Mouse (Mus musculus): Measurements from ENCODE around the gene Ndufaf2.

Ndufaf2 gene

DNA sequence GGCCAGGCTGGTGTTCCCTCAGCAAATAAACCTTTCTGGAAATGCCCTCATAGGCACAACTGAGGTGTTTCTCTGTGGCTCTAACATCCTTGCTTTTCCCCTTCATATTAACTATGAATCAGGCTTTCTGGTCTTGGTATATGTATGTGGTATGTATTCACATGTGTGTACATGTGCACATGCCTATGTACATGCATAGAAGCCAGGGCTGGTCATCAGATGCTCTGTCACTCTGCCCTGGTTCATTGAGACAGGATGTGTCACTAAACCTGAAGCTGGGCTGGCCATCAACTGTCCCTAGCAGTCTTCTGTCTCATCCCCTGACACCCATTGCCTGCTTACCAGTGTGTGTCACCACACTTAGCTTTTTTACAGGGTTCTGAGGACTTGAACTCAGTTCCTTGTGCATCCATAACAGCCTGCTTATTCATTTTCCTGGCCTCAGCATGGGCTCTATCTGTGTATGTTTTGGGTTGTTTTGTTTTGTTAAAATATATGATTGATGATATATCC lies 26.4 kb upstream of the Ndufaf2 start:
- Histone ChIP-seq H3K27me3 (ENCODE audit: insufficient read depth, low read length) (no peaks in the 10 kb centered on the region), H3K4me1 (replicated peaks; ENCODE audit: low read depth, low read length) (no peaks in the 10 kb centered on the region), H3K9me3 (ENCODE audit: low read length) (no peaks in the 10 kb centered on the region), H3K36me3 (ENCODE audit: insufficient read depth, low read length) (peaks cover 74% of the 10 kb centered on the region), H3K4me3 (replicated peaks; ENCODE audit: low read length) (no peak overlapping the region)
- TF ChIP-seq NANOG (IDR thresholded peaks at IDR 0.05; ENCODE audit: borderline replicate concordance, low read length) (no peak), CTCF (conservative IDR thresholded peaks at IDR 0.05; ENCODE audit: low read length) (no peak), POU5F1 (IDR thresholded peaks at IDR 0.05; ENCODE audit: borderline replicate concordance, low read length) (no peak)

DNA sequence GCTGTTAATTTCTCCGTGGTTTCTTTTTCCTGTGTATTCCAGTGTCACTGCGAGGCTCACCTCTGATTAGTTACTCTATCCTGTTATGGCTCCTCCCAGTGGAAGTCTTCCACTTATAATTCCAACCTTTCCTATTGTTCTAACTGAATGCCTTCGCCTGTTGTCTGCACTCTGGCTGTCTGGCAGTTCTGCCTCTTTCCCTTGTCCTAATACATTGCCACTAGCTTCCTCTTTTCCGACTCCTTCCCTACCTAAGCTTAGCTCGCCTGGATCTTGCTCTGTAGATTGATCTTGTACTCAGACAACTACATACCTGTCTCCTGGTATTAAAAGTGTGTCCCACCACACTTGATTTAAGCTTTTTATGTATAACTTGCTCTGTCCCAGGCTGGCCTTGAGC lies 22.4 kb upstream of the Ndufaf2 start:
- Histone ChIP-seq H3K27me3 (ENCODE audit: insufficient read depth, low read length) (no peaks in the 10 kb centered on the region), H3K4me1 (replicated peaks; ENCODE audit: low read depth, low read length) (no peaks in the 10 kb centered on the region), H3K9me3 (ENCODE audit: low read length) (peaks cover 8% of the 10 kb centered on the region), H3K4me3 (replicated peaks; ENCODE audit: low read length) (no peak overlapping the region), H3K36me3 (ENCODE audit: insufficient read depth, low read length) (peaks cover 88% of the 10 kb centered on the region)
- TF ChIP-seq NANOG (IDR thresholded peaks at IDR 0.05; ENCODE audit: borderline replicate concordance, low read length), result no peak
- no peak for TF ChIP-seq POU5F1 (IDR thresholded peaks at IDR 0.05; ENCODE audit: borderline replicate concordance, low read length)
- no peak for TF ChIP-seq CTCF (conservative IDR thresholded peaks at IDR 0.05; ENCODE audit: low read length)

DNA sequence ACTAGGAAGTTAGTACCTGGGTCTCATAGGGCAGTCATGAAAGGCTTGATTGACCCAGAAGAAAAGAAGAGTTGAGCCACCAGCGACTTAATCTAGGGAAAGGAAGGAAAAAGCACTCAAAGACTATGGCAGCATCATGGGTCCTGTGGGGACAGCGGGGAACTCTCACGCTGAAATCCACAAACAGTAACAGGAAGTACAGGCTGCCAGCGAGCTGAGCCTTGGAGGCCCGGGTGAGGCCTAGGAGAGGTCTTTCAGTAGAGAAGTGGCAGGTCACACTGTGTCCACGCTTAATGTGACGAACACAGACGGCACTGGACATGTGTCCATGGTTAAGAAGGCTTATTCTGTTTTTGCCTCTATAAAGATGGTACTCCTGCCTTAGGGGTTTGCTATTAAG lies 21.2 kb upstream of the Ndufaf2 start:
- Histone ChIP-seq H3K4me3 (replicated peaks; ENCODE audit: low read length) (no peak overlapping the region), H3K36me3 (ENCODE audit: insufficient read depth, low read length) (peaks cover 89% of the 10 kb centered on the region), H3K27me3 (ENCODE audit: insufficient read depth, low read length) (no peaks in the 10 kb centered on the region), H3K4me1 (replicated peaks; ENCODE audit: low read depth, low read length) (no peaks in the 10 kb centered on the region), H3K9me3 (ENCODE audit: low read length) (peaks cover 8% of the 10 kb centered on the region)
- TF ChIP-seq CTCF (conservative IDR thresholded peaks at IDR 0.05; ENCODE audit: low read length) (no peak), POU5F1 (IDR thresholded peaks at IDR 0.05; ENCODE audit: borderline replicate concordance, low read length) (no peak), NANOG (IDR thresholded peaks at IDR 0.05; ENCODE audit: borderline replicate concordance, low read length) (no peak)

DNA sequence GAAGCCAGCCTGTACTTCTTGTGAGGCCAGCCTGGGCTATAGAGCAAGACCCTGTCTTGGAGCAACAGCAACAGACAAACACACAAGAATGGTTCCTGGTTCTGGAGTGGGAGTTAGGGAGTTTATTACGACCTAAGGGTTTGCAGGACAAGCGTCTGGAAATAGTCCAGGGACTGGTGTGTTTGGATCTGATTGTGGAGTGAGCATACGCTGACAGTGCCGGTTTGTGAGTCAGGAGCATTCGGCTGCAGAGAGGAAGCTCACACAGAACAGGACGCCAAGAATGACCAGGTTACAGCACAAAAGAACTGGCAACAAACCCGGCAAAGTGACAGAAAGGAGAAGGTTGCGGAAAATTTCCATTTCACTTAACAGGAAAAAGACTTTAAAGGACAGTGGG lies 12.1 kb upstream of the Ndufaf2 start:
- TF ChIP-seq POU5F1 (IDR thresholded peaks at IDR 0.05; ENCODE audit: borderline replicate concordance, low read length), result no peak
- no peak for TF ChIP-seq NANOG (IDR thresholded peaks at IDR 0.05; ENCODE audit: borderline replicate concordance, low read length)
- no peak for TF ChIP-seq CTCF (conservative IDR thresholded peaks at IDR 0.05; ENCODE audit: low read length)
- H3K4me3 ChIP-seq (replicated peaks; ENCODE audit: low read length), result no peak overlapping the region
- H3K9me3 ChIP-seq (ENCODE audit: low read length), result no peaks in the 10 kb centered on the region
- no peaks in the 10 kb centered on the region for H3K4me1 ChIP-seq (replicated peaks; ENCODE audit: low read depth, low read length)
- no peaks in the 10 kb centered on the region for H3K27me3 ChIP-seq (ENCODE audit: insufficient read depth, low read length)
- H3K36me3 ChIP-seq (ENCODE audit: insufficient read depth, low read length), result peaks cover 68% of the 10 kb centered on the region

DNA sequence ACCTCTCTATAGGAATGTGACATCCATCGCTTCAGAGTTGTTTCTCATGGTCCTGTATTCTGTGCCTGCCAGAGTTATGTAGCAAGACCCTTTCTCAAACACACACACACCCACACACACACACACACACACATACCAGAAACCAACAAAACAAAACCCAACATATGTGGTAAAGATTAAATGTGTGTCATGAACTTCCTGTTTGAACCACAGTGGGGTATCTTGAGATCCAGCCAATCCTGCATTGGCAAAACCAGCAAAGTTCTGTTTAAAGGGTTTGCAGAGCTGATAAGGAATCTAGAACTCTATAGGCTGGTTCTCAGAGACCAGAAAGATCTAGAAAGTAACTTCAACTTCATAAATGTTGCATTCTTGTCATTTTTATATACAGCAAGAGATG lies 11.6 kb upstream of the Ndufaf2 start:
- Histone ChIP-seq H3K9me3 (ENCODE audit: low read length) (no peaks in the 10 kb centered on the region), H3K27me3 (ENCODE audit: insufficient read depth, low read length) (no peaks in the 10 kb centered on the region), H3K36me3 (ENCODE audit: insufficient read depth, low read length) (peaks cover 64% of the 10 kb centered on the region), H3K4me3 (replicated peaks; ENCODE audit: low read length) (no peak overlapping the region), H3K4me1 (replicated peaks; ENCODE audit: low read depth, low read length) (no peaks in the 10 kb centered on the region)
- TF ChIP-seq NANOG (IDR thresholded peaks at IDR 0.05; ENCODE audit: borderline replicate concordance, low read length), result no peak
- no peak for TF ChIP-seq CTCF (conservative IDR thresholded peaks at IDR 0.05; ENCODE audit: low read length)
- no peak for TF ChIP-seq POU5F1 (IDR thresholded peaks at IDR 0.05; ENCODE audit: borderline replicate concordance, low read length)

DNA sequence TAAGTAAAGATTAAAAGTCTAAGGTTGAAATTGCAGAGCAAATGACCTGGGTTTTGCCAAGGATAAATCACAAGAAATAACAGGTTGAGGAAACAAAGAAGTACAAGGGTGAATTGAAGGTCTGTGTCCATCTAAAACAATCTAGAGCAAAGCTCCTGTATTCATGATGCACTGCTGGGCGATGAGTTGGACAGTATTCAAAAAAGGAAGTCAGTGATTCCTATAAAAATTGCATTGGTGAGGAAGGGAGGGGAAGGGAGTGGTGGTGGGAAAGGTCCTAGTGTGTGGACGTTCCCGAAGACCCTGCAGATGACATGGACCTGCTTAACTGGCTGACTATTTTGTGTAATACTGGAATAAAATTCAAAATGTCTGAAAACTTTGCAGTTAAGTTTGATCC lies 6.2 kb upstream of the Ndufaf2 start:
- H3K9me3 ChIP-seq (ENCODE audit: low read length), result no peaks in the 10 kb centered on the region
- peaks cover 35% of the 10 kb centered on the region for H3K36me3 ChIP-seq (ENCODE audit: insufficient read depth, low read length)
- peaks cover 20% of the 10 kb centered on the region for H3K4me1 ChIP-seq (replicated peaks; ENCODE audit: low read depth, low read length)
- H3K27me3 ChIP-seq (ENCODE audit: insufficient read depth, low read length), result no peaks in the 10 kb centered on the region
- H3K4me3 ChIP-seq (replicated peaks; ENCODE audit: low read length), result no peak overlapping the region
- TF ChIP-seq POU5F1 (IDR thresholded peaks at IDR 0.05; ENCODE audit: borderline replicate concordance, low read length) (no peak), NANOG (IDR thresholded peaks at IDR 0.05; ENCODE audit: borderline replicate concordance, low read length) (no peak), CTCF (conservative IDR thresholded peaks at IDR 0.05; ENCODE audit: low read length) (no peak)

DNA sequence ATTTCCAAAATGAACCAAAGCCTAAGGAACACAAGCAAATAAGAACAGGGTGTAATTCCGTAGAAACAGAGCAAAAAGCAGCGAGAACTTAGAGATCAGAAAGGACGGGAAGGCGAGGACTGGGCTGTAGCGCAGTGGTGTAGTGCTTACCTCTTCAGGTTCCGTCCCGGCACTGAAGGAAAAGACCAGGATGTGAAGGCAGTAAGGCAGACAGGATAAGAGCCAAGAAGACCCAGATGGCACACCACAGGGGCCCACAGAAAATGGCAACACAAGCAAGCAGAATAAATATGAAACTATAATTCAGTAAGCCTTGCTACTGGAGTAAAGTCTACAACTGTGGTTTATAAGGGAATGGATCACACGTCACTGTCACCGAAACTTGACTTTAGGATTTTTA lies 5.5 kb upstream of the Ndufaf2 start:
- Histone ChIP-seq H3K9me3 (ENCODE audit: low read length) (no peaks in the 10 kb centered on the region), H3K36me3 (ENCODE audit: insufficient read depth, low read length) (peaks cover 28% of the 10 kb centered on the region), H3K4me3 (replicated peaks; ENCODE audit: low read length) (no peak overlapping the region), H3K4me1 (replicated peaks; ENCODE audit: low read depth, low read length) (peaks cover 23% of the 10 kb centered on the region), H3K27me3 (ENCODE audit: insufficient read depth, low read length) (no peaks in the 10 kb centered on the region)
- TF ChIP-seq NANOG (IDR thresholded peaks at IDR 0.05; ENCODE audit: borderline replicate concordance, low read length) (no peak), CTCF (conservative IDR thresholded peaks at IDR 0.05; ENCODE audit: low read length) (no peak), POU5F1 (IDR thresholded peaks at IDR 0.05; ENCODE audit: borderline replicate concordance, low read length) (no peak)

DNA sequence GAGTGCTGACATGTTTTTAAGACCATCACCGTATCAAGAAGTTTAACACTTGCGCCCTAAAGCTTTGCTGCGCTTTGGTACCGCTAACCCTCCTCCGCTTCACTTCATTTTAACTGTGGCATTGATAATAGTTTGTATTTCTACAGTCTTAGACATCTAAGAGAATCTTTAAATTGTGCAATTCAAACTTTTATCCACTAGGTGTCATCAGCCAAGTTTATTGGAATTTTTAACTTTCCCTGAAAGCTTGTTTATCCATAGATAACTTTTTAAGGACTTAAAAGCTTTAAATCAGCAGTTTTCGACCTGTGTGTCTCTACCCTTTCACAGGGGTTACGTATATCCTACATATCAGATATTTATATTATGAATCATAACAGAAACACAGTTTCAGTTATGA lies 1.5 kb upstream of the Ndufaf2 start:
- Histone ChIP-seq H3K4me3 (replicated peaks; ENCODE audit: low read length) (0 out of 2 replicates have a peak overlapping the region, but pooled peaks have one; percentile 39), H3K4me1 (replicated peaks; ENCODE audit: low read depth, low read length) (peaks cover 28% of the 10 kb centered on the region), H3K9me3 (ENCODE audit: low read length) (no peaks in the 10 kb centered on the region), H3K27me3 (ENCODE audit: insufficient read depth, low read length) (no peaks in the 10 kb centered on the region), H3K36me3 (ENCODE audit: insufficient read depth, low read length) (peaks cover 22% of the 10 kb centered on the region)
- TF ChIP-seq POU5F1 (IDR thresholded peaks at IDR 0.05; ENCODE audit: borderline replicate concordance, low read length), result no peak
- TF ChIP-seq CTCF (conservative IDR thresholded peaks at IDR 0.05; ENCODE audit: low read length), result peak; percentile 53

DNA sequence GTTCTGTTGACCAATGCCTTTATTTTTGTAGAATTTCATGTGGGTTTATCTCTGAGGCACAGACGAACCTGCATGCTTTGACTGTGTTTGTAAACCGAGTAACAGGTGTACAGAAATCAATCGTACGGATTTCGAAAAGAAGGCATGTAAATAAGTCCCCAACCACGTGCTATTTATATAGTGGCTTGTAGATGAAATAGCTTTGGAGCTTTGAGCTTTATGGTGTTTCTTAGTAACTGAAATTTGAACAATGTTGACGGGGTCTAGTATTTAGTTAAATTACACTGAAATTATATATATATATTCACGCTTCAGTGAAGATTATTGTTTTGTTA lies 785 bp upstream of the Ndufaf2 start:
- TF ChIP-seq POU5F1 (IDR thresholded peaks at IDR 0.05; ENCODE audit: borderline replicate concordance, low read length) (no peak), NANOG (IDR thresholded peaks at IDR 0.05; ENCODE audit: borderline replicate concordance, low read length) (no peak), CTCF (conservative IDR thresholded peaks at IDR 0.05; ENCODE audit: low read length) (no peak)
- H3K4me1 ChIP-seq (replicated peaks; ENCODE audit: low read depth, low read length), result peaks cover 28% of the 10 kb centered on the region
- peaks cover 21% of the 10 kb centered on the region for H3K36me3 ChIP-seq (ENCODE audit: insufficient read depth, low read length)
- H3K4me3 ChIP-seq (replicated peaks; ENCODE audit: low read length), result peak overlapping the region; percentile 97
- H3K9me3 ChIP-seq (ENCODE audit: low read length), result no peaks in the 10 kb centered on the region
- H3K27me3 ChIP-seq (ENCODE audit: insufficient read depth, low read length), result no peaks in the 10 kb centered on the region

All from E14TG2a.4 (cell line).